Mouse (Mus musculus): ENCODE data around the gene Map7d1. TPM values are rescaled to one million over a fixed set of nuclear protein-coding genes. Genes with fewer than 3 reads are reported as not detected.

Map7d1 gene
- polyA plus RNA-seq, 1 experiment from 2014 or later: 46.8 TPM

GRCm38 (mm10) chr4:126250659-126251058 lies 5.5 kb downstream of the Map7d1 start:
- ATAC-seq (ENCODE audit: insufficient number of reproducible peaks, insufficient read depth, low FRiP score, low read depth): no peak
- H3K36me3 ChIP-seq (ENCODE audit: control insufficient read depth, insufficient read depth, low read length): peaks cover 20% of the 10 kb centered on the region
- 30% methylated on average over 4 of the region's 4 CpGs for WGBS
- H3K4me2 ChIP-seq (ENCODE audit: low read length): 0 out of 2 replicates have a peak overlapping the region, but pooled peaks have one; percentile 50
- H3K27me3 ChIP-seq (ENCODE audit: control insufficient read depth, insufficient read depth, low read length): no peaks in the 10 kb centered on the region
- H3K9me3 ChIP-seq (ENCODE audit: control insufficient read depth, low read length): no peaks in the 10 kb centered on the region
- peak overlapping the region; percentile 8; the same call in 1 of the 2 replicates for H3K9ac ChIP-seq (ENCODE audit: low read length)
- no peak overlapping the region for H3K4me3 ChIP-seq (ENCODE audit: control insufficient read depth in 1 of 2, insufficient read depth in 1 of 2, low read depth in 1 of 2, low read length in 2 of 2)
- H3K4me1 ChIP-seq (ENCODE audit: control insufficient read depth in 2 of 2, insufficient read depth in 2 of 2, low read length in 2 of 2): peaks cover 38 to 77% of the 10 kb centered on the region in 2 experiments
- H3K27ac ChIP-seq (replicated peaks in 1 of 2; ENCODE audit: control insufficient read depth in 1 of 2, insufficient read depth in 1 of 2, low read depth in 2 of 2, low read length in 2 of 2): peak overlapping the region in 1 of 2 experiments; percentile 76; a peak in 2 of 4 replicates

GRCm38 (mm10) chr4:126248261-126248868 lies 7.8 kb downstream of the Map7d1 start:
- Histone ChIP-seq H3K36me3 (ENCODE audit: control insufficient read depth, insufficient read depth, low read length) (peaks cover 29% of the 10 kb centered on the region), H3K4me1 (ENCODE audit: control insufficient read depth in 2 of 2, insufficient read depth in 2 of 2, low read length in 2 of 2) (peaks cover 28 to 71% of the 10 kb centered on the region in 2 experiments), H3K9ac (ENCODE audit: low read length) (peak overlapping the region; percentile 48; the same call in 1 of the 2 replicates), H3K27ac (replicated peaks in 1 of 2; ENCODE audit: control insufficient read depth in 1 of 2, insufficient read depth in 1 of 2, low read depth in 2 of 2, low read length in 2 of 2) (0 out of 4 replicates have a peak overlapping the region, but pooled peaks of 1 of the 2 experiments have one; percentile 19), H3K27me3 (ENCODE audit: control insufficient read depth, insufficient read depth, low read length) (no peaks in the 10 kb centered on the region), H3K9me3 (ENCODE audit: control insufficient read depth, low read length) (no peaks in the 10 kb centered on the region), H3K4me3 (ENCODE audit: control insufficient read depth in 1 of 2, insufficient read depth in 1 of 2, low read depth in 1 of 2, low read length in 2 of 2) (no peak overlapping the region), H3K4me2 (ENCODE audit: low read length) (no peak overlapping the region)
- no peak for ATAC-seq (ENCODE audit: insufficient number of reproducible peaks, insufficient read depth, low FRiP score, low read depth)
- WGBS: 28% methylated on average over 11 of the region's 11 CpGs

- no peak overlapping the region for H3K27ac ChIP-seq (replicated peaks in 1 of 2; ENCODE audit: control insufficient read depth in 1 of 2, insufficient read depth in 1 of 2, low read depth in 2 of 2, low read length in 2 of 2)
- peaks cover 46% of the 10 kb centered on the region for H3K36me3 ChIP-seq (ENCODE audit: control insufficient read depth, insufficient read depth, low read length)
- H3K4me2 ChIP-seq (ENCODE audit: low read length): no peak overlapping the region
- no peak for ATAC-seq (ENCODE audit: insufficient number of reproducible peaks, insufficient read depth, low FRiP score, low read depth)
- no peak overlapping the region for H3K4me3 ChIP-seq (ENCODE audit: control insufficient read depth in 1 of 2, insufficient read depth in 1 of 2, low read depth in 1 of 2, low read length in 2 of 2)
- no peaks in the 10 kb centered on the region for H3K9me3 ChIP-seq (ENCODE audit: control insufficient read depth, low read length)
- 56% methylated on average over 13 of the region's 13 CpGs for WGBS
- H3K4me1 ChIP-seq (ENCODE audit: control insufficient read depth in 2 of 2, insufficient read depth in 2 of 2, low read length in 2 of 2): peaks cover 20 to 65% of the 10 kb centered on the region in 2 experiments
- no peak overlapping the region for H3K9ac ChIP-seq (ENCODE audit: low read length)
- H3K27me3 ChIP-seq (ENCODE audit: control insufficient read depth, insufficient read depth, low read length): no peaks in the 10 kb centered on the region
These were observed 9.8 kb downstream of the Map7d1 start for GRCm38 (mm10) chr4:126246202-126246889.

GRCm38 (mm10) chr4:126242510-126242909 lies 13.6 kb downstream of the Map7d1 start:
- WGBS: 67% methylated on average over 6 of the region's 6 CpGs
- H3K4me2 ChIP-seq (ENCODE audit: low read length): no peak overlapping the region
- peak overlapping the region; percentile 2 to 50; a peak in 2 of 4 replicates for H3K27ac ChIP-seq (replicated peaks in 1 of 2; ENCODE audit: control insufficient read depth in 1 of 2, insufficient read depth in 1 of 2, low read depth in 2 of 2, low read length in 2 of 2)
- no peaks in the 10 kb centered on the region for H3K9me3 ChIP-seq (ENCODE audit: control insufficient read depth, low read length)
- H3K4me1 ChIP-seq (ENCODE audit: control insufficient read depth in 2 of 2, insufficient read depth in 2 of 2, low read length in 2 of 2): peaks cover 19 to 47% of the 10 kb centered on the region in 2 experiments
- H3K9ac ChIP-seq (ENCODE audit: low read length): peak overlapping the region; percentile 30; the same call in 1 of the 2 replicates
- no peak overlapping the region for H3K4me3 ChIP-seq (ENCODE audit: control insufficient read depth in 1 of 2, insufficient read depth in 1 of 2, low read depth in 1 of 2, low read length in 2 of 2)
- H3K36me3 ChIP-seq (ENCODE audit: control insufficient read depth, insufficient read depth, low read length): peaks cover 77% of the 10 kb centered on the region
- no peak for ATAC-seq (ENCODE audit: insufficient number of reproducible peaks, insufficient read depth, low FRiP score, low read depth)
- H3K27me3 ChIP-seq (ENCODE audit: control insufficient read depth, insufficient read depth, low read length): no peaks in the 10 kb centered on the region

GRCm38 (mm10) chr4:126241956-126242355 lies 14.2 kb downstream of the Map7d1 start:
- no peak for ATAC-seq (ENCODE audit: insufficient number of reproducible peaks, insufficient read depth, low FRiP score, low read depth)
- no peak overlapping the region for H3K4me2 ChIP-seq (ENCODE audit: low read length)
- H3K36me3 ChIP-seq (ENCODE audit: control insufficient read depth, insufficient read depth, low read length): peaks cover 78% of the 10 kb centered on the region
- no peaks in the 10 kb centered on the region for H3K27me3 ChIP-seq (ENCODE audit: control insufficient read depth, insufficient read depth, low read length)
- H3K27ac ChIP-seq (replicated peaks in 1 of 2; ENCODE audit: control insufficient read depth in 1 of 2, insufficient read depth in 1 of 2, low read depth in 2 of 2, low read length in 2 of 2): peak overlapping the region; percentile 2 to 50; a peak in 2 of 4 replicates
- 0 out of 2 replicates have a peak overlapping the region, but pooled peaks have one; percentile 30 for H3K9ac ChIP-seq (ENCODE audit: low read length)
- H3K4me3 ChIP-seq (ENCODE audit: control insufficient read depth in 1 of 2, insufficient read depth in 1 of 2, low read depth in 1 of 2, low read length in 2 of 2): no peak overlapping the region
- H3K9me3 ChIP-seq (ENCODE audit: control insufficient read depth, low read length): no peaks in the 10 kb centered on the region
- WGBS: 24% methylated on average over 9 of the region's 9 CpGs
- peaks cover 23 to 50% of the 10 kb centered on the region in 2 experiments for H3K4me1 ChIP-seq (ENCODE audit: control insufficient read depth in 2 of 2, insufficient read depth in 2 of 2, low read length in 2 of 2)

GRCm38 (mm10) chr4:126239862-126240475 lies 16.2 kb downstream of the Map7d1 start:
- no peaks in the 10 kb centered on the region for H3K9me3 ChIP-seq (ENCODE audit: control insufficient read depth, low read length)
- ATAC-seq (ENCODE audit: insufficient number of reproducible peaks, insufficient read depth, low FRiP score, low read depth): no peak
- no peaks in the 10 kb centered on the region for H3K27me3 ChIP-seq (ENCODE audit: control insufficient read depth, insufficient read depth, low read length)
- H3K27ac ChIP-seq (replicated peaks in 1 of 2; ENCODE audit: control insufficient read depth in 1 of 2, insufficient read depth in 1 of 2, low read depth in 2 of 2, low read length in 2 of 2): no peak overlapping the region
- no peak overlapping the region for H3K4me2 ChIP-seq (ENCODE audit: low read length)
- peaks cover 28 to 51% of the 10 kb centered on the region in 2 experiments for H3K4me1 ChIP-seq (ENCODE audit: control insufficient read depth in 2 of 2, insufficient read depth in 2 of 2, low read length in 2 of 2)
- H3K36me3 ChIP-seq (ENCODE audit: control insufficient read depth, insufficient read depth, low read length): peaks cover 86% of the 10 kb centered on the region
- H3K9ac ChIP-seq (ENCODE audit: low read length): no peak overlapping the region
- H3K4me3 ChIP-seq (ENCODE audit: control insufficient read depth in 1 of 2, insufficient read depth in 1 of 2, low read depth in 1 of 2, low read length in 2 of 2): no peak overlapping the region
- 82% methylated on average over 13 of the region's 13 CpGs for WGBS

- Histone ChIP-seq H3K4me1 (ENCODE audit: control insufficient read depth in 2 of 2, insufficient read depth in 2 of 2, low read length in 2 of 2) (peaks cover 26 to 40% of the 10 kb centered on the region in 2 experiments), H3K27me3 (ENCODE audit: control insufficient read depth, insufficient read depth, low read length) (no peaks in the 10 kb centered on the region), H3K4me3 (ENCODE audit: control insufficient read depth in 1 of 2, insufficient read depth in 1 of 2, low read depth in 1 of 2, low read length in 2 of 2) (no peak overlapping the region), H3K9ac (ENCODE audit: low read length) (peak overlapping the region; percentile 62), H3K36me3 (ENCODE audit: control insufficient read depth, insufficient read depth, low read length) (peaks cover 100% of the 10 kb centered on the region), H3K27ac (replicated peaks in 1 of 2; ENCODE audit: control insufficient read depth in 1 of 2, insufficient read depth in 1 of 2, low read depth in 2 of 2, low read length in 2 of 2) (peak overlapping the region; percentile 94 to 95), H3K9me3 (ENCODE audit: control insufficient read depth, low read length) (no peaks in the 10 kb centered on the region), H3K4me2 (ENCODE audit: low read length) (peak overlapping the region; percentile 48)
- WGBS: 22% methylated on average over 5 of the region's 5 CpGs
- ATAC-seq (ENCODE audit: insufficient number of reproducible peaks, insufficient read depth, low FRiP score, low read depth): peak; percentile 76
These were observed 18.4 kb downstream of the Map7d1 start for GRCm38 (mm10) chr4:126237721-126238242.

Measured in heart, embryonic 14.5 days (tissue).